Comparison of ENCODE assay signal across 9 mouse cellular contexts in genomic region chr4:86612289-86612620, GRCm38 (mm10). TPM values are rescaled to one million over a fixed set of nuclear protein-coding genes. Genes with fewer than 3 reads are reported as not detected.
DNase-seq lines count a peak whose midpoint lies in the region; ATAC-seq and TF ChIP-seq lines count a peak whose summit lies in the region.
"Had no signal": no experiment of that assay in that cellular context is flagged by ENCODE, and none has a peak within 500 bp of the region (broad histone marks: within the 10 kb centered on the region; RNA-seq: fewer than 3 reads in every experiment).

No protein-coding gene starts in this region.

- peak overlapping the region; percentile 72 for H3K27ac ChIP-seq in left cerebral cortex, adult 2 months
- H3K27ac ChIP-seq in embryonic facial prominence, embryonic 12.5 days: 0 out of 2 replicates have a peak overlapping the region, but pooled peaks have one; percentile 78
- peak overlapping the region; percentile 33; the same call in 1 of the 2 replicates for H3K27ac ChIP-seq in intestine, embryonic 15.5 days
- peak overlapping the region; percentile 74 for H3K27ac ChIP-seq in neural tube, embryonic 13.5 days (replicated peaks)

- intact Hi-C loops in left cerebral cortex, adult 2 months (cut with DNase I): loop anchor here (1.0 to 5.0 kb wide), 4 partner anchors 37 to 245 kb away; partner anchors contain the start of genes Dennd4c, Rps6 and Rraga
- intact Hi-C loops in left cerebral cortex, postnatal 36 days (cut with DNase I): loop anchor here (1.0 to 5.0 kb wide), 2 partner anchors 37 to 85 kb away; partner anchors contain the start of gene Rraga

- 0 out of 2 replicates have a peak, but pooled peaks have one; percentile 19 for ATAC-seq in embryonic facial prominence, embryonic 12.5 days (ENCODE audit: insufficient number of reproducible peaks, insufficient read depth, low FRiP score, low TSS enrichment)
- peak; percentile 19; the same call in 1 of the 2 replicates for ATAC-seq in intestine, embryonic 15.5 days
- ATAC-seq in neural tube, embryonic 13.5 days (ENCODE audit: low read depth): peak; percentile 24

- no peaks in the 10 kb centered on the region; the same call in 1 of the 2 replicates for H3K36me3 ChIP-seq in embryonic facial prominence, embryonic 12.5 days
- H3K36me3 ChIP-seq in intestine, embryonic 15.5 days: no peaks in the 10 kb centered on the region
- H3K36me3 ChIP-seq in neural tube, embryonic 13.5 days: no peaks in the 10 kb centered on the region

- peak overlapping the region; percentile 84 for H3K4me2 ChIP-seq in embryonic facial prominence, embryonic 12.5 days (replicated peaks)
- peak overlapping the region; percentile 50 for H3K4me2 ChIP-seq in intestine, embryonic 15.5 days (replicated peaks)
- H3K4me2 ChIP-seq in neural tube, embryonic 13.5 days: peak overlapping the region; percentile 95

- peak overlapping the region; percentile 94 for H3K4me3 ChIP-seq in left cerebral cortex, adult 2 months
- H3K4me3 ChIP-seq in embryonic facial prominence, embryonic 12.5 days: peak overlapping the region; percentile 88
- H3K4me3 ChIP-seq in intestine, embryonic 15.5 days (replicated peaks): peak overlapping the region; percentile 69
- peak overlapping the region; percentile 86 for H3K4me3 ChIP-seq in neural tube, embryonic 13.5 days

- 37% methylated on average over 8 of the region's 8 CpGs for WGBS in embryonic facial prominence, embryonic 12.5 days
- WGBS in intestine, embryonic 15.5 days: 32% methylated on average over 8 of the region's 8 CpGs
- 39% methylated on average over 8 of the region's 8 CpGs for WGBS in neural tube, embryonic 13.5 days

- no peak for TF ChIP-seq CTCF in left cerebral cortex, adult 2 months (IDR thresholded peaks at IDR 0.05)

- H3K4me1 ChIP-seq in embryonic facial prominence, embryonic 12.5 days: peaks cover 5% of the 10 kb centered on the region
- H3K4me1 ChIP-seq in intestine, embryonic 15.5 days (replicated peaks): no peaks in the 10 kb centered on the region
- peaks cover 25% of the 10 kb centered on the region for H3K4me1 ChIP-seq in neural tube, embryonic 13.5 days (replicated peaks)

- no peak for DNase-seq in left cerebral cortex, adult 2 months (ENCODE audit: extremely low spot score in 1 of 2, low spot score in 2 of 2)
- no peak for DNase-seq in left cerebral cortex, postnatal 36 days (ENCODE audit: low spot score in 2 of 2)
- no peak for DNase-seq in adrenal gland, adult 2 months
- no peak for DNase-seq in frontal cortex, postnatal 36 days (ENCODE audit: low spot score in 2 of 2)
- no peak for DNase-seq in layer of hippocampus, adult 18-20 months (ENCODE audit: low spot score in 2 of 2)

- no peak overlapping the region for H3K9ac ChIP-seq in embryonic facial prominence, embryonic 12.5 days
- 0 out of 2 replicates have a peak overlapping the region, but pooled peaks have one; percentile 26 for H3K9ac ChIP-seq in intestine, embryonic 15.5 days
- peak overlapping the region; percentile 67 for H3K9ac ChIP-seq in neural tube, embryonic 13.5 days

- H3K9me3 ChIP-seq in embryonic facial prominence, embryonic 12.5 days: no peaks in the 10 kb centered on the region
- no peaks in the 10 kb centered on the region for H3K9me3 ChIP-seq in intestine, embryonic 15.5 days
- no peaks in the 10 kb centered on the region for H3K9me3 ChIP-seq in neural tube, embryonic 13.5 days

- H3K27me3 ChIP-seq in embryonic facial prominence, embryonic 12.5 days: no peaks in the 10 kb centered on the region
- H3K27me3 ChIP-seq in intestine, embryonic 15.5 days (replicated peaks): no peaks in the 10 kb centered on the region
- no peaks in the 10 kb centered on the region for H3K27me3 ChIP-seq in neural tube, embryonic 13.5 days

RNA-seq across cellular contexts. Expression of gene Haus6, which starts 0.4 kb away (rescaled TPM):
- 1 to 10 TPM; 9.5 to 10.0 TPM for total RNA-seq in left cerebral cortex, adult 2 months (2021)
- total RNA-seq in left cerebral cortex, postnatal 36 days (2021): 1 to 10 TPM; 9.4 to 9.6 TPM
- 18.1 and 21.9 TPM in 2 replicates for polyA plus RNA-seq in embryonic facial prominence, embryonic 12.5 days (2016; fragmentation: Nextera tagmentation; extraction: Ambion mirVana)
- 13.0 and 13.7 TPM in 2 replicates for polyA plus RNA-seq in intestine, embryonic 15.5 days (2015; fragmentation: Nextera tagmentation; extraction: Ambion mirVana)
- 7.8 and 8.4 TPM in 2 replicates for polyA plus RNA-seq in neural tube, embryonic 13.5 days (2015; fragmentation: Nextera tagmentation; extraction: Ambion mirVana)
- total RNA-seq in adrenal gland, adult 2 months (2021): 1 to 10 TPM; 4.6 to 9.3 TPM
- 7.0 and 9.7 TPM in 2 replicates for polyA plus RNA-seq in adrenal gland, adult 2 months (2012; rRNA removed)
- 1 to 10 TPM; 8.3 to 10.0 TPM for total RNA-seq in layer of hippocampus, adult 18-20 months (2021)

RNA-seq across cellular contexts. Expression of gene Rraga, which starts 36.8 kb away (rescaled TPM):
- total RNA-seq in left cerebral cortex, adult 2 months (2021): 100 to 1,000 TPM; 130 to 147 TPM
- total RNA-seq in left cerebral cortex, postnatal 36 days (2021): 100 to 1,000 TPM; 133 to 144 TPM
- 66.4 and 71.8 TPM in 2 replicates for polyA plus RNA-seq in embryonic facial prominence, embryonic 12.5 days (2016; fragmentation: Nextera tagmentation; extraction: Ambion mirVana)
- 64.0 and 69.8 TPM in 2 replicates for polyA plus RNA-seq in intestine, embryonic 15.5 days (2015; fragmentation: Nextera tagmentation; extraction: Ambion mirVana)
- 108 and 113 TPM in 2 replicates for polyA plus RNA-seq in neural tube, embryonic 13.5 days (2015; fragmentation: Nextera tagmentation; extraction: Ambion mirVana)
- 100 to 1,000 TPM in 1 of 2 experiments, 10 to 100 TPM in 1; 91.5 to 124 TPM for total RNA-seq in adrenal gland, adult 2 months (2021)
- polyA plus RNA-seq in adrenal gland, adult 2 months (2012; rRNA removed): 72.4 and 74.6 TPM in 2 replicates
- 100 to 1,000 TPM; 138 to 139 TPM for total RNA-seq in layer of hippocampus, adult 18-20 months (2021)

RNA-seq across cellular contexts. Expression of gene Saxo1, which starts 54.1 kb away (rescaled TPM):
- not detected for total RNA-seq in left cerebral cortex, adult 2 months (2021)
- total RNA-seq in left cerebral cortex, postnatal 36 days (2021): not detected
- polyA plus RNA-seq in embryonic facial prominence, embryonic 12.5 days (2016; fragmentation: Nextera tagmentation; extraction: Ambion mirVana): not detected in 2 replicates
- polyA plus RNA-seq in intestine, embryonic 15.5 days (2015; fragmentation: Nextera tagmentation; extraction: Ambion mirVana): not detected in 2 replicates
- polyA plus RNA-seq in neural tube, embryonic 13.5 days (2015; fragmentation: Nextera tagmentation; extraction: Ambion mirVana): not detected in 2 replicates
- total RNA-seq in adrenal gland, adult 2 months (2021): not detected
- polyA plus RNA-seq in adrenal gland, adult 2 months (2012; rRNA removed): not detected in 2 replicates
- total RNA-seq in layer of hippocampus, adult 18-20 months (2021): not detected
- polyA plus RNA-seq: large intestine, adult 2 months had no signal

RNA-seq across cellular contexts. Expression of gene Plin2, which starts 57.6 kb away (rescaled TPM):
- total RNA-seq in left cerebral cortex, adult 2 months (2021): 10 to 100 TPM in 1 of 2 experiments, 1 to 10 TPM in 1; 7.7 to 11.3 TPM
- 10 to 100 TPM; 10.4 to 13.4 TPM for total RNA-seq in left cerebral cortex, postnatal 36 days (2021)
- polyA plus RNA-seq in embryonic facial prominence, embryonic 12.5 days (2016; fragmentation: Nextera tagmentation; extraction: Ambion mirVana): 71.7 and 72.4 TPM in 2 replicates
- 144 and 164 TPM in 2 replicates for polyA plus RNA-seq in intestine, embryonic 15.5 days (2015; fragmentation: Nextera tagmentation; extraction: Ambion mirVana)
- polyA plus RNA-seq in neural tube, embryonic 13.5 days (2015; fragmentation: Nextera tagmentation; extraction: Ambion mirVana): 60.1 and 65.0 TPM in 2 replicates
- 100 to 1,000 TPM; 465 to 481 TPM for total RNA-seq in adrenal gland, adult 2 months (2021)
- 304 TPM in 2 replicates for polyA plus RNA-seq in adrenal gland, adult 2 months (2012; rRNA removed)
- total RNA-seq in layer of hippocampus, adult 18-20 months (2021): 10 to 100 TPM; 16.3 to 16.4 TPM
